Comparison of ENCODE assay signal across 8 mouse cellular contexts in genomic region chr16:95701802-95702561, GRCm38 (mm10). TPM values are rescaled to one million over a fixed set of nuclear protein-coding genes. Genes with fewer than 3 reads are reported as not detected.
A peak's percentile ranks its signal among the peaks of the same experiment; 100 is the strongest.
DNase-seq lines count a peak whose midpoint lies in the region; ATAC-seq lines count a peak whose summit lies in the region.

Gene Ets2, plus strand, starts transcription at chr16:95702075.

- H3K4me3 ChIP-seq in forebrain, embryonic 11.5 days (ENCODE audit: low read depth, low read length): peak within 1 kb of the TSS; percentile 69
- peak within 1 kb of the TSS; percentile 92 for H3K4me3 ChIP-seq in heart, embryonic 16.5 days (ENCODE audit: low read length)
- H3K4me3 ChIP-seq in liver, embryonic 15.5 days (replicated peaks): peak within 1 kb of the TSS; percentile 70
- H3K4me3 ChIP-seq in neural tube, embryonic 12.5 days: peak within 1 kb of the TSS; percentile 76

- peaks cover 6% of the 10 kb centered on the region; the same call in 1 of the 2 replicates for H3K4me1 ChIP-seq in forebrain, embryonic 11.5 days (replicated peaks; ENCODE audit: control insufficient read depth, insufficient read depth, low read length)
- peaks cover 24% of the 10 kb centered on the region for H3K4me1 ChIP-seq in heart, embryonic 16.5 days (ENCODE audit: control insufficient read depth, insufficient read depth, low read length)
- peaks cover 13% of the 10 kb centered on the region for H3K4me1 ChIP-seq in liver, embryonic 15.5 days (replicated peaks)
- H3K4me1 ChIP-seq in neural tube, embryonic 12.5 days: peaks cover 13% of the 10 kb centered on the region

- ATAC-seq in forebrain, embryonic 11.5 days (replicated peaks; ENCODE audit: low FRiP score): peak; percentile 89
- peak; percentile 94 for ATAC-seq in heart, embryonic 16.5 days (replicated peaks; ENCODE audit: extremely low read depth, insufficient read depth, low FRiP score)
- peak; percentile 91 for ATAC-seq in liver, embryonic 15.5 days (ENCODE audit: insufficient read depth)
- ATAC-seq in neural tube, embryonic 12.5 days (ENCODE audit: low FRiP score, low read depth): peak; percentile 92

- H3K27me3 ChIP-seq in forebrain, embryonic 11.5 days (ENCODE audit: control insufficient read depth, insufficient read depth, low read length): peaks cover 10% of the 10 kb centered on the region
- no peaks in the 10 kb centered on the region for H3K27me3 ChIP-seq in heart, embryonic 16.5 days (ENCODE audit: control insufficient read depth, insufficient read depth, low read length)
- H3K27me3 ChIP-seq in liver, embryonic 15.5 days: no peaks in the 10 kb centered on the region
- no peaks in the 10 kb centered on the region for H3K27me3 ChIP-seq in neural tube, embryonic 12.5 days (replicated peaks)

- peak; percentile 86 to 88 for DNase-seq in CD8-positive naive resting alpha-beta T cell, adult 2 months (ENCODE audit: low read depth in 2 of 2, low spot score in 2 of 2)
- DNase-seq in c-Kit-positive CD71-negative TER-119-negative erythroid progenitor cells, embryonic 14.5 days (ENCODE audit: low read depth): peak; percentile 71
- DNase-seq in forebrain, embryonic 11.5 days (ENCODE audit: low spot score): peak; percentile 92
- DNase-seq in kidney, postnatal 36 days: peak; percentile 90 to 95
- DNase-seq in telencephalon, adult 2 months (ENCODE audit: low read depth, low spot score): peak; percentile 86

- peak within 1 kb of the TSS; percentile 88 for H3K9ac ChIP-seq in forebrain, embryonic 11.5 days (ENCODE audit: low read length)
- peak within 1 kb of the TSS; percentile 100 for H3K9ac ChIP-seq in heart, embryonic 16.5 days (ENCODE audit: low read length)
- H3K9ac ChIP-seq in liver, embryonic 15.5 days: peak within 1 kb of the TSS; percentile 72
- peak within 1 kb of the TSS; percentile 82 for H3K9ac ChIP-seq in neural tube, embryonic 12.5 days

- 0 out of 2 replicates have a peak within 1 kb of the TSS, but pooled peaks have one; percentile 46 for H3K27ac ChIP-seq in forebrain, embryonic 11.5 days (ENCODE audit: low read depth, low read length)
- H3K27ac ChIP-seq in heart, embryonic 16.5 days (ENCODE audit: low read length): peak within 1 kb of the TSS; percentile 99
- peak within 1 kb of the TSS; percentile 83 for H3K27ac ChIP-seq in liver, embryonic 15.5 days (replicated peaks)
- peak within 1 kb of the TSS; percentile 72 for H3K27ac ChIP-seq in neural tube, embryonic 12.5 days

- H3K9me3 ChIP-seq in forebrain, embryonic 11.5 days (ENCODE audit: control insufficient read depth, low read length): no peaks in the 10 kb centered on the region
- no peaks in the 10 kb centered on the region for H3K9me3 ChIP-seq in heart, embryonic 16.5 days (replicated peaks; ENCODE audit: control insufficient read depth, low read length)
- no peaks in the 10 kb centered on the region for H3K9me3 ChIP-seq in liver, embryonic 15.5 days (replicated peaks)
- no peaks in the 10 kb centered on the region for H3K9me3 ChIP-seq in neural tube, embryonic 12.5 days

- WGBS in forebrain, embryonic 11.5 days: under 1% methylated on average over 62 of the region's 64 CpGs
- under 1% methylated on average over 64 of the region's 64 CpGs for WGBS in heart, embryonic 16.5 days
- under 1% methylated on average over 63 of the region's 64 CpGs for WGBS in liver, embryonic 15.5 days (ENCODE audit: insufficient replicate concordance)
- WGBS in neural tube, embryonic 12.5 days: under 1% methylated on average over 62 of the region's 64 CpGs

- H3K36me3 ChIP-seq in forebrain, embryonic 11.5 days (ENCODE audit: control insufficient read depth, insufficient read depth, low read length): no peaks in the 10 kb centered on the region
- H3K36me3 ChIP-seq in heart, embryonic 16.5 days (ENCODE audit: control insufficient read depth, insufficient read depth): peaks cover 4% of the 10 kb centered on the region; the same call in 1 of the 2 replicates
- 0 out of 2 replicates have a peak, but pooled peaks cover 4% of the 10 kb centered on the region for H3K36me3 ChIP-seq in liver, embryonic 15.5 days (replicated peaks)
- H3K36me3 ChIP-seq in neural tube, embryonic 12.5 days: no peaks in the 10 kb centered on the region

- H3K4me2 ChIP-seq in forebrain, embryonic 11.5 days (ENCODE audit: low read depth, low read length, severe bottlenecking): peak within 1 kb of the TSS; percentile 90
- H3K4me2 ChIP-seq in heart, embryonic 16.5 days (ENCODE audit: low read depth, low read length): peak within 1 kb of the TSS; percentile 91
- H3K4me2 ChIP-seq in liver, embryonic 15.5 days: peak within 1 kb of the TSS; percentile 81
- peak within 1 kb of the TSS; percentile 68 for H3K4me2 ChIP-seq in neural tube, embryonic 12.5 days (replicated peaks)

RNA-seq across cellular contexts. Expression of gene Ets2, which starts in this region (rescaled TPM):
- polyA plus RNA-seq in forebrain, embryonic 11.5 days (2014; fragmentation: Nextera tagmentation; extraction: Ambion mirVana): 15.6 and 16.1 TPM in 2 replicates
- 71.1 and 73.6 TPM in 2 replicates for polyA plus RNA-seq in heart, embryonic 16.5 days (2015; fragmentation: Nextera tagmentation; extraction: Ambion mirVana)
- 11.7 and 13.1 TPM in 2 replicates for polyA plus RNA-seq in liver, embryonic 15.5 days (2015; fragmentation: Nextera tagmentation; extraction: Ambion mirVana)
- 23.5 and 25.6 TPM in 2 replicates for polyA plus RNA-seq in neural tube, embryonic 12.5 days (2016; fragmentation: Nextera tagmentation; extraction: Ambion mirVana)

Comparison
In these comparisons a context has a peak if more than half of its experiments do, and no peak if none do; other contexts are left out.
1. Peak in every context shown above with its lines: DNase-seq, ATAC-seq, H3K4me3 ChIP-seq and H3K27ac ChIP-seq.
2. H3K27ac ChIP-seq: peak in every context shown above with its lines; median percentile 99 in heart, embryonic 16.5 days; 83 in liver, embryonic 15.5 days; 72 in neural tube, embryonic 12.5 days; 46 in forebrain, embryonic 11.5 days.